Mouse (Mus musculus): Measurements from ENCODE around the gene Rbfox2.

DNA sequence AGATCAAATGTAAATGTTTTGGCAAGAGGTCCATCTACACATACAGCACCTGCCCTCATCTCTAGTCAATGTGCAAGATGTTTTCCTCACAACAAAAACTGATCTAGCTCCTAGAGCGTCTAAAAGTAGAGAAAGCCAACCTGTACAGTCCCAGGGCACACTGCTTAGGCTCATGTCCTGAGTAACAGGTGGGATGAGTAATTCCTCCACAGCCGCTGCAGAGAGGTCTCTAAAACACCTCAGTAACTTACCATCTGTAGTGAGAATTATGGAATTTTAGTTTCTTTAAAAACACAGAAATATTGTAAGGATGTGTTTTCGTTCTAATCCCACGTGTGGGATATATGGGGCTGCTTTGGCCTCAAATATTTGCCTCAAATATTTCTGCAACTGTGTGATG is 50.0 kb downstream of the Rbfox2 start:
- no peak for TF ChIP-seq CTCF (IDR thresholded peaks at IDR 0.05; ENCODE audit: low read depth)
- TF ChIP-seq EP300 (IDR thresholded peaks at IDR 0.05; ENCODE audit: low read depth), result no peak

All from liver, embryonic 14.5 days (tissue).